Mouse (Mus musculus) cerebellum, adult 2 months (tissue): ENCODE data around the gene Plxnb2. TPM values are rescaled to one million over a fixed set of nuclear protein-coding genes. Genes with fewer than 3 reads are reported as not detected.

Experiments used
- DNase-seq, 2 experiments: peaks; one replicate each; pipeline ENCODE4 v3.0.0; 2021
- H3K27ac ChIP-seq: fragments of 200-500 bp; 2 replicates; pipeline ENCODE4 v1.5.1; 2012; ENCODE audit warnings: low read length, control low read depth, inconsistent platforms; ENCODE audit not compliant: insufficient read depth
- H3K27me3 ChIP-seq: fragments of 200-500 bp; 2 replicates; pipeline ENCODE4 v1.6.1; 2012; ENCODE audit warnings: inconsistent platforms, mild to moderate bottlenecking, low read length, moderate library complexity; ENCODE audit not compliant: control insufficient read depth, insufficient read depth
- H3K4me1 ChIP-seq: fragments of 200-500 bp; 2 replicates; pipeline ENCODE4 v1.6.1; 2011; ENCODE audit warnings: low read length; ENCODE audit not compliant: control insufficient read depth, insufficient read depth
- H3K4me3 ChIP-seq: fragments of 200-500 bp; replicated peaks from 2 replicates; pipeline ENCODE3; 2011; ENCODE audit warnings: mild to moderate bottlenecking, low read depth, low read length, control low read depth; ENCODE audit not compliant: insufficient read depth
- CTCF ChIP-seq: fragments of 200-500 bp; IDR thresholded peaks from 2 replicates; pipeline ENCODE4 v1.5.1; 2011; ENCODE audit warnings: low read depth, mild to moderate bottlenecking, control low read depth, low read length, moderate library complexity, borderline replicate concordance; ENCODE audit not compliant: insufficient read depth
- POLR2A ChIP-seq: fragments of 200-500 bp; IDR thresholded peaks from 2 replicates; pipeline ENCODE4 v1.6.1; 2011; ENCODE audit warnings: low read length, control low read depth, borderline replicate concordance; ENCODE audit not compliant: insufficient read depth
- WGBS: fragments of 180-500 bp; shearing (Covaris S2); methylation state at CpG from one replicate; pipeline ENCODE4 v1.1.7; 2018; 5-methylcytosine and 5-hydroxymethylcytosine counted together
- polyA plus RNA-seq: library from polyadenylated mRNA; depleted of rRNA; stranded (reverse); fragments of >200 nt; gene quantifications from 2 replicates; pipeline ENCODE4 v1.2.3, GENCODE M21; 2012

The Plxnb2 gene
- polyA plus RNA-seq, 1 experiment = 127 TPM

- Histone ChIP-seq H3K27me3 (no peaks in the 10 kb centered on the region), H3K27ac (peak overlapping the region; percentile 97), H3K4me1 (peaks cover 30% of the 10 kb centered on the region), H3K4me3 (peak overlapping the region; percentile 43)
- 35% methylated on average over 11 of the region's 11 CpGs for WGBS
- TF ChIP-seq POLR2A = no peak
- no peak for TF ChIP-seq CTCF
- peak in 1 of 2 experiments; percentile 53 for DNase-seq
Observed at GRCm38 (mm10) chr15:89137378-89138045, 43.1 kb downstream of the Plxnb2 start.

DNA sequence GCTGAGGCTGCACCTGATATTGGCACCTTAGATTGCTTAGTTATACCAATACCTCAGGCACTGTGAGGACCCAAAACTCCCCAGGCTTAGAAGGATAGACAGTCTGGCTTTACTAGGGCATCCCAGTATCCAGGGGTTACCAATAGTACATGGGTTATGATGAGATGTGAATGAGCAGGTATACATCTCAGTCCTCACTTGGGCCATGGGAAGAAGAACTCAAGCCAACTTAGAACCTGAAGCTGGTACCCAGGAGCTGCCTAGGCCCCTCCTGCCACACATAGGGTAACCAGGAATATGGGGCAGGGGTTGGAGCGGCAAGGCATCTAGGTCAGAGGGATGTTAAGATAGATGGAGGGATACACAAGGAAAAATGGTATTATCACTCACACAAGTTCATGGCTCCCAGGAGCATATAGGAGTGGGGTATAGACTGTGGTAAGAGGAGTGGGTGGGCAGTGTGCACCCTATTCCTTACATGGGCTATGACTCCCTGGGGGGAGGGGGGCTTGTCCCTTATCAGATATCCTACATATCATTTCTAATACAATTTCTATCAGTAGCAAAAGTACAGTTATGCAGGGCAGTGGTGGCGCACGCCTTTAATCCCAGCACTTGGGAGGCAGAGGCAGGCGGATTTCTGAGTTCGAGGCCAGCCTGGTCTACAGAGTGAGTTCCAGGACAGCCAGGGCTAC, 44.0 kb downstream of the Plxnb2 start:
- Histone ChIP-seq H3K27ac (no peak overlapping the region), H3K4me1 (peaks cover 30% of the 10 kb centered on the region), H3K4me3 (no peak overlapping the region), H3K27me3 (no peaks in the 10 kb centered on the region)
- no peak for DNase-seq
- TF ChIP-seq CTCF (no peak), POLR2A (no peak)
- WGBS = 98% methylated on average over 5 of the region's 5 CpGs

DNA sequence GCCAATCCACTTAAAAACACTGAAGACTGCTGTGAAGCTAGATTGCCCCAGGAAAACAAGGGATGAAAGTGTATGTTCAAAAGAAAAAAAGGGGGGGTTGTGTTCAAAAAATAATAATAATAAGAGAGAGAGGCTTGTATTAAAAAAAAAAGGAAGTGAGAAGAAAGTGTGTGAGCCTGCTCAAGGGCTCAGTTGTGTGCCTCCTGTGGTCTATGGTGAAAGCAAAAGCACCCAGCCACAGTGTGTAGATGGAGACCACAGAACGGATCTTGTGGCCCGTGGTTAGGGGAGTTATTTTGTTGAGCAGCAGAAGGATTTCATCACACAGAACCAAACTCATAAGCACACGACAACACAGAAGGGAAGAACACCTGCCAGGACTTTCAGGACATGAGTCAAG, 49.3 kb downstream of the Plxnb2 start:
- no peak for DNase-seq
- no peak for TF ChIP-seq CTCF
- no peak for TF ChIP-seq POLR2A
- H3K4me3 ChIP-seq = no peak overlapping the region
- H3K27ac ChIP-seq = no peak overlapping the region
- no peaks in the 10 kb centered on the region for H3K27me3 ChIP-seq
- WGBS = 85% methylated on average over 3 of the region's 3 CpGs
- H3K4me1 ChIP-seq = peaks cover 8% of the 10 kb centered on the region

DNA sequence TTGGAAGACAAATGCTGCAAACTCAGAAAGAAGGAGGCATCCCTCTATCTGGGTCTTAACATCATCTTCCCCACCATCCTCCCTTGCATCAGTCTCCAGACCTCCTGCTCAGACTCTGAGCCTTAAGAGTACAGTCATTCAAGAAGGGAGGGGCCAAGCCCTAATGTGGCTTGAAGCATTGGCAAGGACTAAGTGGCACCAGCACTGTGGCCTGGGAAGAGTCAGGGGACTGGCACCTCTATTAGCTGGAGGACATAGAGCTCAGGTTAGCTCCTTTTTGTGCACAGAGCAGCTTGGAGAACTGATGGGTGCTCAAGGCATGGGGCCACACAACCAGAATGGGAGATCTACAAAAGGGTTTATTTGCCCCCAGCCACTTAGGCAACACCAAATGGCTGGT, 50.3 kb downstream of the Plxnb2 start:
- H3K4me3 ChIP-seq = no peak overlapping the region
- no peaks in the 10 kb centered on the region for H3K27me3 ChIP-seq
- TF ChIP-seq CTCF (no peak), POLR2A (no peak)
- no peak overlapping the region for H3K27ac ChIP-seq
- DNase-seq = no peak
- H3K4me1 ChIP-seq = peaks cover 8% of the 10 kb centered on the region

GRCm38 (mm10) chr15:89128382-89129350, 51.9 kb downstream of the Plxnb2 start, which contains the start of gene Hdac10:
Hdac10 (minus strand) TSS chr15:89128700.
- peak within 1 kb of the TSS; percentile 58 for H3K27ac ChIP-seq
- TF ChIP-seq POLR2A (peak; percentile 47), CTCF (peak; percentile 93)
- 2% methylated on average over 36 of the region's 36 CpGs for WGBS
- no peaks in the 10 kb centered on the region for H3K27me3 ChIP-seq
- H3K4me3 ChIP-seq = peak within 1 kb of the TSS; percentile 70
- peaks cover 15% of the 10 kb centered on the region for H3K4me1 ChIP-seq
- DNase-seq = peak; percentile 92 to 97

- Histone ChIP-seq H3K27ac (peak overlapping the region; percentile 58), H3K4me1 (peaks cover 17% of the 10 kb centered on the region), H3K27me3 (no peaks in the 10 kb centered on the region), H3K4me3 (peak overlapping the region; percentile 70)
- TF ChIP-seq CTCF (no peak), POLR2A (no peak)
- peak in 1 of 2 experiments; percentile 41 for DNase-seq
- WGBS = 47% methylated on average over 8 of the region's 8 CpGs
Observed at GRCm38 (mm10) chr15:89127364-89127940, 53.1 kb downstream of the Plxnb2 start.

DNA sequence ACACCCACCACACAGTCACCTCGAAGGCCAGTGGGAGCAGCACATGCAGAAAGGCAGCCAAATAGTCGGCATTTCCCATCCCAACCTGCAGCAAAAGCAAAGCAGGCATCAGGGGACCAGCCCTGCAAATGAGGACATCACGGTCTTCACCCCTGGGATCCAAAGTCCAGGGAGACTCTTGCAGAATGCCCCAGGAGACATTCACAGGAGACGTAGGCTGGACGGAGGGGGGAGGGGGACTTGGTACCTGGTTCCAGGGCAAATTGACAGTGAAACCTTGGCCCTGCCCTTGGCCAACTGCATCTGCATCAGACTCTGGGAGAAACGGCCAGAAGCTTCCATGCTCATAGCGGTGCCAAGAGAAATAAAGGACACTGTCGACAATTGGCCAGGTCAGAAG, 54.0 kb downstream of the Plxnb2 start:
- Histone ChIP-seq H3K4me3 (no peak overlapping the region), H3K27ac (no peak overlapping the region), H3K27me3 (no peaks in the 10 kb centered on the region), H3K4me1 (peaks cover 17% of the 10 kb centered on the region)
- 83% methylated on average over 8 of the region's 8 CpGs for WGBS
- no peak for DNase-seq
- TF ChIP-seq POLR2A = no peak
- TF ChIP-seq CTCF = no peak
